Mouse (Mus musculus): ENCODE data around the gene Gap43.

GRCm38 (mm10) chr16:42319365-42319764, 21.1 kb downstream of the Gap43 start:
- no peak for TF ChIP-seq CTCF (IDR thresholded peaks at IDR 0.05; ENCODE audit: low read depth)
- no peak for TF ChIP-seq EP300 (IDR thresholded peaks at IDR 0.05; ENCODE audit: low read depth)

Measured in liver, postnatal 0 days (tissue).